Mouse (Mus musculus): ENCODE measurements around the gene Gm438.
"Not testable (repeated sequence)": the region's sequence is repeated elsewhere in the genome, so short reads cannot be mapped to it uniquely, and the experiment has no call there.

The Gm438 gene

GRCm38 (mm10) chr4:144786483-144786882 lies at the start of gene Gm438:
Gene Gm438, minus strand, starts transcription at chr4:144786583.
- no peak for DNase-seq

GRCm38 (mm10) chr4:144824706-144825105 lies 38.3 kb upstream of the Gm438 start:
- DNase-seq: no peak

GRCm38 (mm10) chr4:144823996-144824395 lies 37.6 kb upstream of the Gm438 start:
- DNase-seq: no peak

GRCm38 (mm10) chr4:144807135-144807534 lies 20.8 kb upstream of the Gm438 start:
- not testable (repeated sequence) for DNase-seq

- DNase-seq: no peak
These were observed 17.2 kb upstream of the Gm438 start for GRCm38 (mm10) chr4:144803633-144804032.

GRCm38 (mm10) chr4:144790141-144790540 lies 3.8 kb upstream of the Gm438 start:
- no peak for DNase-seq

GRCm38 (mm10) chr4:144782476-144783197 lies 3.7 kb downstream of the Gm438 start:
- no peak for DNase-seq

GRCm38 (mm10) chr4:144765722-144766121 lies 20.7 kb downstream of the Gm438 start:
- DNase-seq: no peak

- DNase-seq: no peak
These were observed 37.2 kb downstream of the Gm438 start for GRCm38 (mm10) chr4:144749139-144749538.
